Mouse (Mus musculus) WW6 (cell line): ENCODE results near the gene Col6a3.

Source experiments
- DNase-seq: peaks from one replicate; pipeline ENCODE4 v3.0.0-alpha.2; 2013; ENCODE audit warnings: low read depth, low spot score

The Col6a3 gene

GRCm38 (mm10) chr1:90843836-90844235 lies at the start of gene Col6a3:
Gene Col6a3 (minus strand): TSS chr1:90843971.
- DNase-seq, result no peak

GRCm38 (mm10) chr1:90885771-90886460 lies 42.1 kb upstream of the Col6a3 start:
- no peak for DNase-seq

GRCm38 (mm10) chr1:90876486-90877270 lies 32.9 kb upstream of the Col6a3 start:
- no peak for DNase-seq

GRCm38 (mm10) chr1:90875961-90876360 lies 32.2 kb upstream of the Col6a3 start:
- DNase-seq, result no peak

- DNase-seq, result no peak
These were observed 31.6 kb upstream of the Col6a3 start for GRCm38 (mm10) chr1:90875371-90875770.

GRCm38 (mm10) chr1:90870581-90870980 lies 26.8 kb upstream of the Col6a3 start:
- no peak for DNase-seq

- DNase-seq, result no peak
These were observed 23.0 kb upstream of the Col6a3 start for GRCm38 (mm10) chr1:90866734-90867133.

- no peak for DNase-seq
These were observed 12.1 kb upstream of the Col6a3 start for GRCm38 (mm10) chr1:90855880-90856279.

GRCm38 (mm10) chr1:90849836-90850235 lies 6.1 kb upstream of the Col6a3 start:
- DNase-seq, result no peak

GRCm38 (mm10) chr1:90845206-90845605 lies 1.4 kb upstream of the Col6a3 start:
- DNase-seq, result no peak

- no peak for DNase-seq
These were observed 783 bp downstream of the Col6a3 start for GRCm38 (mm10) chr1:90842789-90843587.

- no peak for DNase-seq
These were observed 3.5 kb downstream of the Col6a3 start for GRCm38 (mm10) chr1:90840250-90840649.

GRCm38 (mm10) chr1:90838657-90839056 lies 5.1 kb downstream of the Col6a3 start:
- no peak for DNase-seq

- DNase-seq, result no peak
These were observed 5.5 kb downstream of the Col6a3 start for GRCm38 (mm10) chr1:90838221-90838620.

- no peak for DNase-seq
These were observed 7.5 kb downstream of the Col6a3 start for GRCm38 (mm10) chr1:90836178-90836740.

- DNase-seq, result no peak
These were observed 9.1 kb downstream of the Col6a3 start for GRCm38 (mm10) chr1:90834701-90835100.

GRCm38 (mm10) chr1:90830006-90830405 lies 13.8 kb downstream of the Col6a3 start:
- DNase-seq, result no peak

- no peak for DNase-seq
These were observed 30.5 kb downstream of the Col6a3 start for GRCm38 (mm10) chr1:90813226-90813625.

GRCm38 (mm10) chr1:90808930-90809329 lies 34.8 kb downstream of the Col6a3 start:
- no peak for DNase-seq

- DNase-seq, result no peak
These were observed 40.7 kb downstream of the Col6a3 start for GRCm38 (mm10) chr1:90803104-90803503.

- DNase-seq, result no peak
These were observed 42.7 kb downstream of the Col6a3 start for GRCm38 (mm10) chr1:90801067-90801466.

GRCm38 (mm10) chr1:90800466-90800865 lies 43.3 kb downstream of the Col6a3 start:
- DNase-seq, result no peak
